Mouse (Mus musculus) midbrain, embryonic 12.5 days (tissue): Measurements from ENCODE around the gene Cnot10. TPM values are rescaled to one million over a fixed set of nuclear protein-coding genes. Genes with fewer than 3 reads are reported as not detected.

Experiments
- ATAC-seq: fragments of 200-750 bp; cut with Nextera tagmentation; 2 replicates; pipeline ENCODE4 v1.8.0; 2017; ENCODE audit warnings: low read depth, moderate TSS enrichment, moderate library complexity; ENCODE audit not compliant: low FRiP score
- H3K27ac ChIP-seq: fragments of 300-500 bp; sonication (generic); replicated peaks from 2 replicates; pipeline ENCODE4 v1.5.1; 2016; ENCODE audit warnings: mild to moderate bottlenecking
- H3K27me3 ChIP-seq: fragments of 300-500 bp; sonication (generic); 2 replicates; pipeline ENCODE4 v1.6.1; 2016; ENCODE audit warnings: mild to moderate bottlenecking
- H3K36me3 ChIP-seq: fragments of 300-500 bp; sonication (generic); 2 replicates; pipeline ENCODE4 v1.6.1; 2016
- H3K4me1 ChIP-seq: fragments of 300-500 bp; sonication (generic); 2 replicates; pipeline ENCODE4 v1.6.1; 2016
- H3K4me2 ChIP-seq: fragments of 300-500 bp; sonication (generic); replicated peaks from 2 replicates; pipeline ENCODE4 v1.6.1; 2016; ENCODE audit warnings: mild to moderate bottlenecking, moderate library complexity
- H3K4me3 ChIP-seq: fragments of 300-500 bp; sonication (generic); 2 replicates; pipeline ENCODE4 v1.5.1; 2016; ENCODE audit warnings: mild to moderate bottlenecking
- H3K9ac ChIP-seq: fragments of 300-500 bp; sonication (generic); replicated peaks from 2 replicates; pipeline ENCODE4 v1.6.1; 2016; ENCODE audit warnings: mild to moderate bottlenecking, moderate library complexity
- H3K9me3 ChIP-seq: fragments of 300-500 bp; sonication (generic); 2 replicates; pipeline ENCODE4 v1.6.1; 2016; ENCODE audit warnings: mild to moderate bottlenecking
- WGBS: fragments of 180-500 bp; shearing (Covaris S2); methylation state at CpG from one replicate; pipeline ENCODE4 v1.1.7; 2016; 5-methylcytosine and 5-hydroxymethylcytosine counted together
- polyA plus RNA-seq: library from polyadenylated mRNA; unstranded; fragments of >200 nt; fragmentation: Nextera tagmentation; extraction: Ambion mirVana; gene quantifications from 2 replicates; pipeline ENCODE4 v1.2.1, GENCODE M21; 2016

Cnot10 gene
- 66.8 and 71.1 TPM in 2 replicates for polyA plus RNA-seq

- Histone ChIP-seq H3K27me3 (peaks cover 24% of the 10 kb centered on the region), H3K9ac (peak within 1 kb of the TSS; percentile 80), H3K4me3 (peak within 1 kb of the TSS; percentile 89), H3K27ac (peak within 1 kb of the TSS; percentile 84), H3K36me3 (no peaks in the 10 kb centered on the region), H3K4me1 (peaks cover 24% of the 10 kb centered on the region), H3K4me2 (peak within 1 kb of the TSS; percentile 93), H3K9me3 (no peaks in the 10 kb centered on the region)
- 4% methylated on average over 51 of the region's 51 CpGs for WGBS
- ATAC-seq: peak; percentile 99
Observed at GRCm38 (mm10) chr9:114639839-114640646, at the start of gene Cnot10. TSS of gene Cnot10 (minus strand) at chr9:114640184.

- ATAC-seq: peak; percentile 70; the same call in 1 of the 2 replicates
- H3K9me3 ChIP-seq: no peaks in the 10 kb centered on the region
- peaks cover 24% of the 10 kb centered on the region for H3K4me1 ChIP-seq
- peaks cover 31% of the 10 kb centered on the region for H3K36me3 ChIP-seq
- peak overlapping the region; percentile 95 for H3K27ac ChIP-seq
- peak overlapping the region; percentile 74 for H3K4me2 ChIP-seq
- H3K9ac ChIP-seq: peak overlapping the region; percentile 88
- WGBS: under 1% methylated on average over 39 of the region's 50 CpGs
- peak overlapping the region; percentile 72 for H3K4me3 ChIP-seq
- H3K27me3 ChIP-seq: no peaks in the 10 kb centered on the region
Observed at GRCm38 (mm10) chr9:114688953-114689407, 49.0 kb upstream of the Cnot10 start.

- peak within 1 kb of the TSS; percentile 74 for H3K4me2 ChIP-seq
- WGBS: under 1% methylated on average over 57 of the region's 57 CpGs
- no peaks in the 10 kb centered on the region for H3K9me3 ChIP-seq
- H3K4me3 ChIP-seq: peak within 1 kb of the TSS; percentile 72
- peak within 1 kb of the TSS; percentile 95 for H3K27ac ChIP-seq
- peaks cover 24% of the 10 kb centered on the region for H3K4me1 ChIP-seq
- peak; percentile 95 for ATAC-seq
- H3K27me3 ChIP-seq: no peaks in the 10 kb centered on the region
- H3K36me3 ChIP-seq: peaks cover 25% of the 10 kb centered on the region
- peak within 1 kb of the TSS; percentile 88 for H3K9ac ChIP-seq
Observed at GRCm38 (mm10) chr9:114688252-114688952, 48.4 kb upstream of the Cnot10 start, which contains the start of gene Dync1li1. TSS of gene Dync1li1 (plus strand) at chr9:114688790.

GRCm38 (mm10) chr9:114687639-114688038 lies 47.7 kb upstream of the Cnot10 start:
- Histone ChIP-seq H3K9me3 (no peaks in the 10 kb centered on the region), H3K4me2 (peak overlapping the region; percentile 74), H3K36me3 (peaks cover 19% of the 10 kb centered on the region), H3K9ac (peak overlapping the region; percentile 88), H3K4me3 (peak overlapping the region; percentile 72), H3K27me3 (no peaks in the 10 kb centered on the region), H3K27ac (no peak overlapping the region), H3K4me1 (peaks cover 24% of the 10 kb centered on the region)
- 76% methylated on average over 13 of the region's 13 CpGs for WGBS
- no peak for ATAC-seq

GRCm38 (mm10) chr9:114686245-114686644 lies 46.3 kb upstream of the Cnot10 start:
- 89% methylated on average over 7 of the region's 7 CpGs for WGBS
- Histone ChIP-seq H3K36me3 (0 out of 2 replicates have a peak, but pooled peaks cover 8% of the 10 kb centered on the region), H3K9me3 (no peaks in the 10 kb centered on the region), H3K27ac (no peak overlapping the region), H3K4me1 (peaks cover 20% of the 10 kb centered on the region), H3K27me3 (no peaks in the 10 kb centered on the region), H3K4me3 (no peak overlapping the region), H3K4me2 (no peak overlapping the region), H3K9ac (no peak overlapping the region)
- no peak for ATAC-seq

- Histone ChIP-seq H3K36me3 (no peaks in the 10 kb centered on the region), H3K4me2 (no peak overlapping the region), H3K27me3 (no peaks in the 10 kb centered on the region), H3K4me1 (no peaks in the 10 kb centered on the region), H3K4me3 (no peak overlapping the region), H3K9me3 (no peaks in the 10 kb centered on the region), H3K27ac (no peak overlapping the region), H3K9ac (no peak overlapping the region)
- 85% methylated on average over 4 of the region's 4 CpGs for WGBS
- no peak for ATAC-seq
Observed at GRCm38 (mm10) chr9:114682193-114682592, 42.2 kb upstream of the Cnot10 start.

- Histone ChIP-seq H3K27ac (no peak overlapping the region), H3K9ac (no peak overlapping the region), H3K4me3 (no peak overlapping the region), H3K4me1 (no peaks in the 10 kb centered on the region), H3K27me3 (no peaks in the 10 kb centered on the region), H3K36me3 (no peaks in the 10 kb centered on the region), H3K4me2 (no peak overlapping the region), H3K9me3 (no peaks in the 10 kb centered on the region)
- WGBS: 86% methylated on average over 6 of the region's 6 CpGs
- no peak for ATAC-seq
Observed at GRCm38 (mm10) chr9:114680531-114680930, 40.5 kb upstream of the Cnot10 start.

GRCm38 (mm10) chr9:114679944-114680343 lies 40.0 kb upstream of the Cnot10 start:
- WGBS: 94% methylated on average over 5 of the region's 5 CpGs
- H3K9ac ChIP-seq: no peak overlapping the region
- H3K27me3 ChIP-seq: peaks cover 2% of the 10 kb centered on the region; the same call in 1 of the 2 replicates
- no peak overlapping the region for H3K4me3 ChIP-seq
- no peak overlapping the region for H3K4me2 ChIP-seq
- H3K4me1 ChIP-seq: no peaks in the 10 kb centered on the region
- no peak for ATAC-seq
- no peaks in the 10 kb centered on the region for H3K9me3 ChIP-seq
- no peaks in the 10 kb centered on the region for H3K36me3 ChIP-seq
- no peak overlapping the region for H3K27ac ChIP-seq

GRCm38 (mm10) chr9:114678576-114678975 lies 38.6 kb upstream of the Cnot10 start:
- H3K4me3 ChIP-seq: no peak overlapping the region
- H3K9ac ChIP-seq: no peak overlapping the region
- H3K4me1 ChIP-seq: 0 out of 2 replicates have a peak, but pooled peaks cover 2% of the 10 kb centered on the region
- 89% methylated on average over 5 of the region's 5 CpGs for WGBS
- no peaks in the 10 kb centered on the region for H3K9me3 ChIP-seq
- no peak for ATAC-seq
- H3K4me2 ChIP-seq: no peak overlapping the region
- H3K27me3 ChIP-seq: peaks cover 10% of the 10 kb centered on the region; the same call in 1 of the 2 replicates
- no peak overlapping the region for H3K27ac ChIP-seq
- no peaks in the 10 kb centered on the region for H3K36me3 ChIP-seq

GRCm38 (mm10) chr9:114673626-114674025 lies 33.6 kb upstream of the Cnot10 start:
- Histone ChIP-seq H3K4me3 (no peak overlapping the region), H3K27ac (no peak overlapping the region), H3K9me3 (no peaks in the 10 kb centered on the region), H3K4me1 (peaks cover 6% of the 10 kb centered on the region), H3K27me3 (peaks cover 11% of the 10 kb centered on the region; the same call in 1 of the 2 replicates), H3K36me3 (no peaks in the 10 kb centered on the region), H3K4me2 (peak overlapping the region; percentile 52), H3K9ac (no peak overlapping the region)
- ATAC-seq: no peak
- 47% methylated on average over 2 of the region's 2 CpGs for WGBS

- peak overlapping the region; percentile 72 for H3K27ac ChIP-seq
- peak overlapping the region; percentile 41 for H3K9ac ChIP-seq
- peaks cover 6% of the 10 kb centered on the region for H3K4me1 ChIP-seq
- H3K36me3 ChIP-seq: no peaks in the 10 kb centered on the region
- peak overlapping the region; percentile 29 for H3K4me3 ChIP-seq
- peak overlapping the region; percentile 52 for H3K4me2 ChIP-seq
- H3K27me3 ChIP-seq: peaks cover 11% of the 10 kb centered on the region; the same call in 1 of the 2 replicates
- H3K9me3 ChIP-seq: no peaks in the 10 kb centered on the region
- 3% methylated on average over 24 of the region's 24 CpGs for WGBS
- ATAC-seq: peak; percentile 78
Observed at GRCm38 (mm10) chr9:114672703-114673561, 32.9 kb upstream of the Cnot10 start.
